Mouse (Mus musculus): Measurements from ENCODE around the gene Utf1.
A peak's percentile ranks its signal among the peaks of the same experiment; 100 is the strongest.

The Utf1 gene

GRCm38 (mm10) chr7:139972923-139973331 lies 29.3 kb downstream of the Utf1 start:
- no peak for DNase-seq (ENCODE audit: low spot score in 2 of 2)

- DNase-seq (ENCODE audit: low spot score in 2 of 2): no peak
Observed at GRCm38 (mm10) chr7:139974307-139974706, 30.7 kb downstream of the Utf1 start.

GRCm38 (mm10) chr7:139975471-139975870 lies 31.9 kb downstream of the Utf1 start:
- no peak for DNase-seq (ENCODE audit: low spot score in 2 of 2)

GRCm38 (mm10) chr7:139978278-139978892 lies 34.8 kb downstream of the Utf1 start, which contains the start of gene 6430531B16Rik:
TSS of gene 6430531B16Rik (minus strand) at chr7:139978755.
- DNase-seq (ENCODE audit: low spot score in 2 of 2): peak; percentile 77 to 85

GRCm38 (mm10) chr7:139979011-139979719 lies 35.6 kb downstream of the Utf1 start:
- DNase-seq (ENCODE audit: low spot score in 2 of 2): no peak

GRCm38 (mm10) chr7:139980778-139981177 lies 37.2 kb downstream of the Utf1 start:
- no peak for DNase-seq (ENCODE audit: low spot score in 2 of 2)

- DNase-seq (ENCODE audit: low spot score in 2 of 2): no peak
Observed at GRCm38 (mm10) chr7:139982058-139982457, 38.5 kb downstream of the Utf1 start.

GRCm38 (mm10) chr7:139984505-139984904 lies 40.9 kb downstream of the Utf1 start:
- DNase-seq (ENCODE audit: low spot score in 2 of 2): no peak

- no peak for DNase-seq (ENCODE audit: low spot score in 2 of 2)
Observed at GRCm38 (mm10) chr7:139988272-139988671, 44.7 kb downstream of the Utf1 start.

- no peak for DNase-seq (ENCODE audit: low spot score in 2 of 2)
Observed at GRCm38 (mm10) chr7:139990864-139991394, 47.3 kb downstream of the Utf1 start.

GRCm38 (mm10) chr7:139992406-139992805 lies 48.8 kb downstream of the Utf1 start, which contains the start of gene Adam8:
TSS of gene Adam8 (minus strand) at chr7:139992562.
- DNase-seq (ENCODE audit: low spot score in 2 of 2): no peak

GRCm38 (mm10) chr7:139993532-139993931 lies 49.9 kb downstream of the Utf1 start:
- no peak for DNase-seq (ENCODE audit: low spot score in 2 of 2)

GRCm38 (mm10) chr7:139994202-139994601 lies 50.6 kb downstream of the Utf1 start:
- no peak for DNase-seq (ENCODE audit: low spot score in 2 of 2)

GRCm38 (mm10) chr7:139994676-139995075 lies 51.1 kb downstream of the Utf1 start:
- peak; percentile 37 to 64 for DNase-seq (ENCODE audit: low spot score in 2 of 2)
